Mouse (Mus musculus) c-Kit-positive CD71-negative TER-119-negative erythroid progenitor cells, embryonic 14.5 days (primary cell): Measurements from ENCODE around the gene Ccl20.

Experiments used
- DNase-seq: peaks from one replicate; pipeline ENCODE4 v3.0.0-alpha.2; 2013; ENCODE audit warnings: low read depth

The Ccl20 gene

GRCm38 (mm10) chr1:83116447-83117137 lies at the start of gene Ccl20:
Ccl20 (plus strand) TSS chr1:83116766.
- DNase-seq = no peak

- no peak for DNase-seq
Observed at GRCm38 (mm10) chr1:83067205-83067604, 49.4 kb upstream of the Ccl20 start.

GRCm38 (mm10) chr1:83075526-83076189 lies 40.9 kb upstream of the Ccl20 start:
- DNase-seq = no peak

GRCm38 (mm10) chr1:83076190-83076917 lies 40.2 kb upstream of the Ccl20 start:
- DNase-seq = peak; percentile 41

- DNase-seq = no peak
Observed at GRCm38 (mm10) chr1:83077016-83077415, 39.5 kb upstream of the Ccl20 start.

GRCm38 (mm10) chr1:83084790-83085189 lies 31.8 kb upstream of the Ccl20 start:
- DNase-seq = no peak

GRCm38 (mm10) chr1:83091268-83091667 lies 25.3 kb upstream of the Ccl20 start:
- no peak for DNase-seq

- DNase-seq = no peak
Observed at GRCm38 (mm10) chr1:83096935-83097334, 19.6 kb upstream of the Ccl20 start.

GRCm38 (mm10) chr1:83099160-83099559 lies 17.4 kb upstream of the Ccl20 start:
- no peak for DNase-seq

- DNase-seq = no peak
Observed at GRCm38 (mm10) chr1:83099580-83100137, 16.9 kb upstream of the Ccl20 start.

- no peak for DNase-seq
Observed at GRCm38 (mm10) chr1:83101891-83102290, 14.7 kb upstream of the Ccl20 start.

- no peak for DNase-seq
Observed at GRCm38 (mm10) chr1:83105464-83105863, 11.1 kb upstream of the Ccl20 start.

GRCm38 (mm10) chr1:83107410-83107978 lies 9.1 kb upstream of the Ccl20 start:
- DNase-seq = no peak

- no peak for DNase-seq
Observed at GRCm38 (mm10) chr1:83110992-83111391, 5.6 kb upstream of the Ccl20 start.

- DNase-seq = no peak
Observed at GRCm38 (mm10) chr1:83111726-83112125, 4.8 kb upstream of the Ccl20 start.

- DNase-seq = no peak
Observed at GRCm38 (mm10) chr1:83117217-83117616, 651 bp downstream of the Ccl20 start.

- DNase-seq = no peak
Observed at GRCm38 (mm10) chr1:83117661-83118060, 1.1 kb downstream of the Ccl20 start.

- no peak for DNase-seq
Observed at GRCm38 (mm10) chr1:83119903-83120302, 3.3 kb downstream of the Ccl20 start.

GRCm38 (mm10) chr1:83120312-83120711 lies 3.7 kb downstream of the Ccl20 start:
- no peak for DNase-seq

GRCm38 (mm10) chr1:83123201-83123600 lies 6.6 kb downstream of the Ccl20 start:
- no peak for DNase-seq

GRCm38 (mm10) chr1:83135829-83136228 lies 19.3 kb downstream of the Ccl20 start:
- no peak for DNase-seq

- DNase-seq = no peak
Observed at GRCm38 (mm10) chr1:83137847-83138246, 21.3 kb downstream of the Ccl20 start.
